Mouse (Mus musculus): Measurements from ENCODE around the gene Oas1a. TPM values are rescaled to one million over a fixed set of nuclear protein-coding genes. Genes with fewer than 3 reads are reported as not detected.
"Not testable (repeated sequence)": the region's sequence is repeated elsewhere in the genome, so short reads cannot be mapped to it uniquely, and the experiment has no call there.

Gene Oas1a
- polyA plus RNA-seq, 1 experiment from 2014 or later, result 1.5 TPM

GRCm38 (mm10) chr5:120919156-120919935 is 12.0 kb upstream of the Oas1a start:
- not testable (repeated sequence) for ATAC-seq (ENCODE audit: low FRiP score); H3K9ac ChIP-seq (replicated peaks); H3K9me3 ChIP-seq (replicated peaks); H3K27ac ChIP-seq (replicated peaks); H3K4me2 ChIP-seq; H3K4me1 ChIP-seq; H3K36me3 ChIP-seq; H3K27me3 ChIP-seq (replicated peaks); H3K4me3 ChIP-seq (replicated peaks)
- 76% methylated on average over 2 of the region's 2 CpGs for WGBS

- H3K27me3 ChIP-seq (replicated peaks); H3K9me3 ChIP-seq (replicated peaks); H3K4me3 ChIP-seq (replicated peaks); H3K4me2 ChIP-seq; H3K27ac ChIP-seq (replicated peaks); H3K36me3 ChIP-seq; H3K4me1 ChIP-seq; H3K9ac ChIP-seq (replicated peaks); ATAC-seq (ENCODE audit: low FRiP score): not testable (repeated sequence)
- WGBS, result 64% methylated on average over 8 of the region's 8 CpGs
Measured at GRCm38 (mm10) chr5:120914204-120914603, 6.9 kb upstream of the Oas1a start, which contains the start of gene Oas1d. Gene Oas1d (plus strand): TSS chr5:120914536.

GRCm38 (mm10) chr5:120908196-120908920 is 1.0 kb upstream of the Oas1a start:
- Histone ChIP-seq H3K4me1 (no peaks in the 10 kb centered on the region), H3K9me3 (replicated peaks) (no peaks in the 10 kb centered on the region), H3K4me2 (no peak overlapping the region), H3K9ac (replicated peaks) (no peak overlapping the region), H3K27ac (replicated peaks) (no peak overlapping the region), H3K36me3 (no peaks in the 10 kb centered on the region), H3K4me3 (replicated peaks) (no peak overlapping the region), H3K27me3 (replicated peaks) (no peaks in the 10 kb centered on the region)
- 56% methylated on average over 7 of the region's 7 CpGs for WGBS
- no peak for ATAC-seq (ENCODE audit: low FRiP score)

- H3K9ac ChIP-seq (replicated peaks), result no peak overlapping the region
- no peak overlapping the region for H3K4me2 ChIP-seq
- H3K36me3 ChIP-seq, result no peaks in the 10 kb centered on the region
- H3K4me3 ChIP-seq (replicated peaks), result no peak overlapping the region
- no peak overlapping the region for H3K27ac ChIP-seq (replicated peaks)
- no peak for ATAC-seq (ENCODE audit: low FRiP score)
- WGBS, result 92% methylated on average over 5 of the region's 5 CpGs
- no peaks in the 10 kb centered on the region for H3K27me3 ChIP-seq (replicated peaks)
- H3K9me3 ChIP-seq (replicated peaks), result 0 out of 2 replicates have a peak, but pooled peaks cover 5% of the 10 kb centered on the region
- no peaks in the 10 kb centered on the region for H3K4me1 ChIP-seq
Measured at GRCm38 (mm10) chr5:120902056-120902455, 5.3 kb downstream of the Oas1a start.

GRCm38 (mm10) chr5:120900666-120901065 is 6.7 kb downstream of the Oas1a start:
- no peak overlapping the region for H3K9ac ChIP-seq (replicated peaks)
- WGBS, result 75% methylated on average over 1 of the region's 1 CpGs
- no peaks in the 10 kb centered on the region for H3K27me3 ChIP-seq (replicated peaks)
- H3K4me1 ChIP-seq, result no peaks in the 10 kb centered on the region
- no peak overlapping the region for H3K4me2 ChIP-seq
- no peak overlapping the region for H3K4me3 ChIP-seq (replicated peaks)
- H3K27ac ChIP-seq (replicated peaks), result no peak overlapping the region
- no peak for ATAC-seq (ENCODE audit: low FRiP score)
- no peaks in the 10 kb centered on the region for H3K36me3 ChIP-seq
- 0 out of 2 replicates have a peak, but pooled peaks cover 5% of the 10 kb centered on the region for H3K9me3 ChIP-seq (replicated peaks)

- no peaks in the 10 kb centered on the region for H3K4me1 ChIP-seq
- no peak overlapping the region for H3K27ac ChIP-seq (replicated peaks)
- no peak for ATAC-seq (ENCODE audit: low FRiP score)
Measured at GRCm38 (mm10) chr5:120898726-120899125, 8.6 kb downstream of the Oas1a start.

GRCm38 (mm10) chr5:120898307-120898706 is 9.0 kb downstream of the Oas1a start:
- no peaks in the 10 kb centered on the region for H3K4me1 ChIP-seq
- H3K9me3 ChIP-seq (replicated peaks), result 0 out of 2 replicates have a peak, but pooled peaks cover 5% of the 10 kb centered on the region
- no peak overlapping the region for H3K9ac ChIP-seq (replicated peaks)
- H3K4me2 ChIP-seq, result no peak overlapping the region
- no peak overlapping the region for H3K4me3 ChIP-seq (replicated peaks)
- H3K36me3 ChIP-seq, result no peaks in the 10 kb centered on the region
- H3K27me3 ChIP-seq (replicated peaks), result no peaks in the 10 kb centered on the region
- no peak overlapping the region for H3K27ac ChIP-seq (replicated peaks)
- 85% methylated on average over 6 of the region's 6 CpGs for WGBS
- ATAC-seq (ENCODE audit: low FRiP score), result no peak

More at GRCm38 (mm10) chr5:120898726-120899125, 8.6 kb downstream of the Oas1a start:
- Histone ChIP-seq H3K9me3 (replicated peaks) (0 out of 2 replicates have a peak, but pooled peaks cover 5% of the 10 kb centered on the region), H3K27me3 (replicated peaks) (no peaks in the 10 kb centered on the region), H3K4me3 (replicated peaks) (no peak overlapping the region), H3K9ac (replicated peaks) (no peak overlapping the region), H3K4me2 (no peak overlapping the region), H3K36me3 (no peaks in the 10 kb centered on the region)

- Histone ChIP-seq H3K4me3 (replicated peaks) (no peak overlapping the region), H3K27me3 (replicated peaks) (no peaks in the 10 kb centered on the region), H3K9me3 (replicated peaks) (0 out of 2 replicates have a peak, but pooled peaks cover 5% of the 10 kb centered on the region), H3K27ac (replicated peaks) (no peak overlapping the region), H3K4me2 (no peak overlapping the region), H3K36me3 (no peaks in the 10 kb centered on the region), H3K4me1 (no peaks in the 10 kb centered on the region), H3K9ac (replicated peaks) (no peak overlapping the region)
- ATAC-seq (ENCODE audit: low FRiP score), result no peak
- 80% methylated on average over 11 of the region's 11 CpGs for WGBS
Measured at GRCm38 (mm10) chr5:120895231-120895900, 12.0 kb downstream of the Oas1a start.

GRCm38 (mm10) chr5:120894692-120895091 is 12.6 kb downstream of the Oas1a start:
- H3K9ac ChIP-seq (replicated peaks); H3K4me1 ChIP-seq; H3K4me3 ChIP-seq (replicated peaks); ATAC-seq (ENCODE audit: low FRiP score); H3K36me3 ChIP-seq; H3K4me2 ChIP-seq; H3K9me3 ChIP-seq (replicated peaks); H3K27ac ChIP-seq (replicated peaks); H3K27me3 ChIP-seq (replicated peaks): not testable (repeated sequence)
- 84% methylated on average over 2 of the region's 2 CpGs for WGBS

- not testable (repeated sequence) for H3K36me3 ChIP-seq; H3K27ac ChIP-seq (replicated peaks); H3K27me3 ChIP-seq (replicated peaks); H3K4me1 ChIP-seq; ATAC-seq (ENCODE audit: low FRiP score); H3K4me2 ChIP-seq; H3K9ac ChIP-seq (replicated peaks); H3K9me3 ChIP-seq (replicated peaks); H3K4me3 ChIP-seq (replicated peaks)
- WGBS, result 91% methylated on average over 4 of the region's 4 CpGs
Measured at GRCm38 (mm10) chr5:120893866-120894265, 13.5 kb downstream of the Oas1a start.

- Histone ChIP-seq H3K4me1 (no peaks in the 10 kb centered on the region), H3K4me2 (no peak overlapping the region), H3K9ac (replicated peaks) (no peak overlapping the region), H3K9me3 (replicated peaks) (no peaks in the 10 kb centered on the region), H3K27me3 (replicated peaks) (no peaks in the 10 kb centered on the region), H3K4me3 (replicated peaks) (no peak overlapping the region), H3K27ac (replicated peaks) (no peak overlapping the region), H3K36me3 (no peaks in the 10 kb centered on the region)
- 67% methylated on average over 2 of the region's 2 CpGs for WGBS
- no peak for ATAC-seq (ENCODE audit: low FRiP score)
Measured at GRCm38 (mm10) chr5:120892243-120892660, 15.1 kb downstream of the Oas1a start.

Data from neural tube, embryonic 15.5 days (tissue).